Mouse (Mus musculus): ENCODE results near the gene Cfap54. TPM values are rescaled to one million over a fixed set of nuclear protein-coding genes. Genes with fewer than 3 reads are reported as not detected.

Cfap54 gene
- total and polyA plus RNA-seq, 3 experiments: 1.9 to 16.2 (median 5.1) TPM

DNA sequence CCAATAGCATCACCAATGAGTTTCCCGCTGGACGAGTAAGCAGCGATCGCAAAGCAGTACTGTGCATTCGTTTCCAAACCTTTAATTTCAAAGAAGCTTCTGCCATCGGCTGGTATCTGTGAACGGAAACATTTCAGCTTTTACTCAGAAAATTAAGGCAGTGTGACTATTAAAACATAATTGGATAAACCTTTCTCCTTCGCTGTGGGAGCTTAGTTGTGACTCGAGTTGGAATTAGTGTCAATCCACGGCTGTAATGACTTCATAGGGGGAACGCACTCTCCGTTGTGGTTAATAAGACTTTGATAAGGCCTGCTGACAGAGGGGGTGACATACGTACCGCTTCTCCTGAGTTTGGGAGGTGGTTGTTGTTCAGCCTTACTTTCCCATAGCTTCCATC, 70.3 kb downstream of the Cfap54 start:
- no peak for TF ChIP-seq CTCF (IDR thresholded peaks at IDR 0.05; ENCODE audit: low read depth, low read length)
- no peak for TF ChIP-seq GATA2 (IDR thresholded peaks at IDR 0.05; ENCODE audit: borderline replicate concordance, low read depth, low read length)
- no peak for TF ChIP-seq GATA1 (IDR thresholded peaks at IDR 0.05; ENCODE audit: borderline replicate concordance, low read length)
- TF ChIP-seq TAL1 (conservative IDR thresholded peaks at IDR 0.05; ENCODE audit: low read depth, low read length): no peak
- no peak for TF ChIP-seq POLR2AphosphoS5 (IDR thresholded peaks at IDR 0.05; ENCODE audit: insufficient replicate concordance, low read depth, low read length)
- H3K36me3 ChIP-seq (replicated peaks): no peaks in the 10 kb centered on the region
- no peak overlapping the region for H3K4me3 ChIP-seq (ENCODE audit: low read depth, low read length)
- DNase-seq (ENCODE audit: low spot score): no peak
- no peak for ATAC-seq (ENCODE audit: extremely low read depth, insufficient number of reproducible peaks, low FRiP score, poor library complexity, severe bottlenecking)
- no peaks in the 10 kb centered on the region for H3K4me1 ChIP-seq (ENCODE audit: insufficient read depth, low read depth, low read length)
- no peaks in the 10 kb centered on the region for H3K27me3 ChIP-seq (ENCODE audit: insufficient read depth, low read length)
- no peaks in the 10 kb centered on the region for H3K9me3 ChIP-seq (replicated peaks)

DNA sequence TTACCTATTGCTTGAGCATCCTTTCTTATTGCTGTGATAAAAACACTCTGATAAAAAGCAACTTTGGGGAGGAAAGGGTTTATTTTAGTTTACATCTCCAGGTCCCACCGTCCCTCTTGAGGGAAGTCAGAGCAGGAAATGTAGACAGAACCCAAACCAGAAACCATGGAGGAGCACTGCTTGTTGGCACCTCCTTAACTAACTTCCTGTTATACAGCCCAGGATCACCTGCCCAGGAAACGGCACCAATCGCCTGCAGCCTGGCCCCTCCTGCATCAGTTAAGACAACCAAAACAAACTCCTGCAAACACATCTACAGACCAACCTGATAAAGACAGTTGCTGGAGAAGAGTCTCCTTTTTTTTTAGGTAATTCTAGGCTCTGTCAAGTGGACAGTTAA, 74.4 kb downstream of the Cfap54 start:
- DNase-seq (ENCODE audit: low spot score): no peak
- no peak for ATAC-seq (ENCODE audit: extremely low read depth, insufficient number of reproducible peaks, low FRiP score, poor library complexity, severe bottlenecking)
- Histone ChIP-seq H3K36me3 (replicated peaks) (no peaks in the 10 kb centered on the region), H3K4me1 (ENCODE audit: insufficient read depth, low read depth, low read length) (no peaks in the 10 kb centered on the region), H3K27me3 (ENCODE audit: insufficient read depth, low read length) (no peaks in the 10 kb centered on the region), H3K9me3 (replicated peaks) (no peaks in the 10 kb centered on the region), H3K4me3 (ENCODE audit: low read depth, low read length) (no peak overlapping the region)
- TF ChIP-seq POLR2AphosphoS5 (IDR thresholded peaks at IDR 0.05; ENCODE audit: insufficient replicate concordance, low read depth, low read length) (no peak), CTCF (IDR thresholded peaks at IDR 0.05; ENCODE audit: low read depth, low read length) (no peak), GATA2 (IDR thresholded peaks at IDR 0.05; ENCODE audit: borderline replicate concordance, low read depth, low read length) (no peak), GATA1 (IDR thresholded peaks at IDR 0.05; ENCODE audit: borderline replicate concordance, low read length) (no peak), TAL1 (conservative IDR thresholded peaks at IDR 0.05; ENCODE audit: low read depth, low read length) (no peak)

DNA sequence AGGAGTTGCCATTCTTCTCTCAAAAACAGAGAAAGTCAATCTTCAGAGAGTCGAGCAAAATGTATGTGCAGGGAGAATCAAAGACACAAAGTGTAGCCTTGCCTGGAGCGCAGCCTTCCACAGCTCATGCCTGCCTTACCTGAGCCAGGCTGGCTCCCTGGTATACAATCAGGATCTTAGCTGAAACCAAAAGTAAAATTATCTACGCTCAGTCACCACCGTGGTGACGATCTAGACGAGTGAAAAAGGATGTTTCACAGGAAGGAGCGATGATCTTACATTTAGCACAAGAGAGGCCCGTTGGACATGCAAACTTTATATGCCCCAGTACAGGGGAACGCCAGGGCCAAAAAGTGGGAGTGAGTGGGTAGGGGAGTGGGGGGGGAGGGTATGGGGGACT, 75.0 kb downstream of the Cfap54 start:
- Histone ChIP-seq H3K27me3 (ENCODE audit: insufficient read depth, low read length) (no peaks in the 10 kb centered on the region), H3K9me3 (replicated peaks) (no peaks in the 10 kb centered on the region), H3K4me3 (ENCODE audit: low read depth, low read length) (no peak overlapping the region), H3K36me3 (replicated peaks) (no peaks in the 10 kb centered on the region), H3K4me1 (ENCODE audit: insufficient read depth, low read depth, low read length) (no peaks in the 10 kb centered on the region)
- DNase-seq (ENCODE audit: low spot score) (no peak), ATAC-seq (ENCODE audit: extremely low read depth, insufficient number of reproducible peaks, low FRiP score, poor library complexity, severe bottlenecking) (no peak)
- no peak for TF ChIP-seq CTCF (IDR thresholded peaks at IDR 0.05; ENCODE audit: low read depth, low read length)
- TF ChIP-seq POLR2AphosphoS5 (IDR thresholded peaks at IDR 0.05; ENCODE audit: insufficient replicate concordance, low read depth, low read length): no peak
- TF ChIP-seq GATA1 (IDR thresholded peaks at IDR 0.05; ENCODE audit: borderline replicate concordance, low read length): no peak
- no peak for TF ChIP-seq GATA2 (IDR thresholded peaks at IDR 0.05; ENCODE audit: borderline replicate concordance, low read depth, low read length)
- TF ChIP-seq TAL1 (conservative IDR thresholded peaks at IDR 0.05; ENCODE audit: low read depth, low read length): no peak

DNA sequence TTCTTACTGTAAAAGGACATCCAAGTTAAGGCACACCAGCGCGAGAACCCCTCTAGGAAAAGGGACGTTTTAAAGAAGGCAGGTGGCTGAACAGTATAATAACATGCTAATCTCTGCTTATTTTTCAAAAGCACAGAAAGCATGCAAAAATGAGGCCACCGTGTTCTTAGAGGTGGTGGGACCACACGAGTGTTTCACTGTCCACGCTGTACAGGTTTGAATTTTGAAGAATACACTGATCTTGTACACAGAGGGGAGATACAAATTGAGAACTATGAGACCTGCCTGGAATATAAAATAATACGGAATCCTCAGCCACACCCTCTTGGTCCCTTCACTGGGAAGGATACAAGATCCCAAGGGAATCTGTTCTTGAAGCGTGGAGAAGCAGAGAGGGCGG, 82.9 kb downstream of the Cfap54 start:
- ATAC-seq (ENCODE audit: extremely low read depth, insufficient number of reproducible peaks, low FRiP score, poor library complexity, severe bottlenecking) (no peak), DNase-seq (ENCODE audit: low spot score) (no peak)
- H3K4me1 ChIP-seq (ENCODE audit: insufficient read depth, low read depth, low read length): no peaks in the 10 kb centered on the region
- no peak for TF ChIP-seq CTCF (IDR thresholded peaks at IDR 0.05; ENCODE audit: low read depth, low read length)
- TF ChIP-seq POLR2AphosphoS5 (IDR thresholded peaks at IDR 0.05; ENCODE audit: insufficient replicate concordance, low read depth, low read length): no peak
- TF ChIP-seq GATA1 (IDR thresholded peaks at IDR 0.05; ENCODE audit: borderline replicate concordance, low read length): no peak
- TF ChIP-seq GATA2 (IDR thresholded peaks at IDR 0.05; ENCODE audit: borderline replicate concordance, low read depth, low read length): no peak
- H3K27me3 ChIP-seq (ENCODE audit: insufficient read depth, low read length): no peaks in the 10 kb centered on the region
- H3K4me3 ChIP-seq (ENCODE audit: low read depth, low read length): no peak overlapping the region
- H3K36me3 ChIP-seq (replicated peaks): no peaks in the 10 kb centered on the region
- no peaks in the 10 kb centered on the region for H3K9me3 ChIP-seq (replicated peaks)

DNA sequence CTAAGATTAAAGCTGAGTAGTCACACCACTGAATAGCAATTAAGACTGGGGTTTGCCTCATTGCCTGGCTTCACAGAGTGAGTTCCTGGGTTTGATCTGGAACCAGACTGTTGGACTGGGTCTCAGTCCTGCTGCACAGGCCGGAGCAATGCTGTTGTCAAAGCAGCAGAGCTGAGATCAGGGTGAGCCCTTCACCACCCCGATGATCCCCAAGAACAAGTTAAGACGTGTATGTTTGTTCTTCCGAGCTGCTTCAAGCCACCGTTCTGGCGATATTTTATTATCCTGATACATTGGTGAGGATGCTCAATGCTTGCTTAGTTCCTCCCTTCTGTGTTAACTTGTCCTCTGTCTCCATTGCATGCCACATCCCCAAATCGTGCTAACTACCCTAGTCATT, 86.2 kb downstream of the Cfap54 start:
- DNase-seq (ENCODE audit: low spot score): no peak
- no peaks in the 10 kb centered on the region for H3K4me1 ChIP-seq (ENCODE audit: insufficient read depth, low read depth, low read length)
- ATAC-seq (ENCODE audit: extremely low read depth, insufficient number of reproducible peaks, low FRiP score, poor library complexity, severe bottlenecking): no peak
- TF ChIP-seq GATA2 (IDR thresholded peaks at IDR 0.05; ENCODE audit: borderline replicate concordance, low read depth, low read length): no peak
- no peak for TF ChIP-seq POLR2AphosphoS5 (IDR thresholded peaks at IDR 0.05; ENCODE audit: insufficient replicate concordance, low read depth, low read length)
- TF ChIP-seq GATA1 (IDR thresholded peaks at IDR 0.05; ENCODE audit: borderline replicate concordance, low read length): no peak
- no peak for TF ChIP-seq CTCF (IDR thresholded peaks at IDR 0.05; ENCODE audit: low read depth, low read length)
- TF ChIP-seq TAL1 (conservative IDR thresholded peaks at IDR 0.05; ENCODE audit: low read depth, low read length): no peak
- H3K36me3 ChIP-seq (replicated peaks): no peaks in the 10 kb centered on the region
- H3K4me3 ChIP-seq (ENCODE audit: low read depth, low read length): no peak overlapping the region
- peaks cover 2% of the 10 kb centered on the region; the same call in 1 of the 2 replicates for H3K27me3 ChIP-seq (ENCODE audit: insufficient read depth, low read length)
- H3K9me3 ChIP-seq (replicated peaks): no peaks in the 10 kb centered on the region

DNA sequence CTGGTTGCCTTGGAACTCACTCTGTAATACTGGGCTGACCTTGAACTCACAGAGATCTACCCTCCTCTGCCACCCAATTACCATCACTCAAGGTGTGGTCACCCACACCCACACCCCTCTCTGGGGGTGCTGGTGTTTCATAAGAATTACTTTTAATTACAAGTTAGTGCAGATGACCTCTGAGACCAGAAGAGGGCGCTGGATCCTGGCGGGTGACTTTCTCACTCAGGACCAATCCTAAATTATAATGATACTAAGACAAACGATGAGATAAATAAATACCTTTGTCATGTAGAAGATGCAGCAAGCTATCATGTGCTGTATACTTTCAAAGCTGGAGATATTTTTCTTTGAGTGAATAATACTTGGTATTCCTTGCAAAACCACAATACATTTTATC, 87.1 kb downstream of the Cfap54 start:
- Histone ChIP-seq H3K9me3 (replicated peaks) (no peaks in the 10 kb centered on the region), H3K4me3 (ENCODE audit: low read depth, low read length) (no peak overlapping the region), H3K27me3 (ENCODE audit: insufficient read depth, low read length) (peaks cover 2% of the 10 kb centered on the region; the same call in 1 of the 2 replicates), H3K4me1 (ENCODE audit: insufficient read depth, low read depth, low read length) (no peaks in the 10 kb centered on the region), H3K36me3 (replicated peaks) (no peaks in the 10 kb centered on the region)
- TF ChIP-seq POLR2AphosphoS5 (IDR thresholded peaks at IDR 0.05; ENCODE audit: insufficient replicate concordance, low read depth, low read length) (no peak), GATA1 (IDR thresholded peaks at IDR 0.05; ENCODE audit: borderline replicate concordance, low read length) (no peak), CTCF (IDR thresholded peaks at IDR 0.05; ENCODE audit: low read depth, low read length) (no peak), GATA2 (IDR thresholded peaks at IDR 0.05; ENCODE audit: borderline replicate concordance, low read depth, low read length) (no peak), TAL1 (conservative IDR thresholded peaks at IDR 0.05; ENCODE audit: low read depth, low read length) (no peak)
- DNase-seq (ENCODE audit: low spot score) (no peak), ATAC-seq (ENCODE audit: extremely low read depth, insufficient number of reproducible peaks, low FRiP score, poor library complexity, severe bottlenecking) (no peak)
